Mouse (Mus musculus) liver, postnatal 0 days (tissue): Measurements from ENCODE around the gene Snai3.

ENCODE experiments used
- CTCF ChIP-seq: sonication (generic); IDR thresholded peaks from 2 replicates; pipeline ENCODE4 v1.5.1; 2016; ENCODE audit warnings: antibody characterized with exemption, low read depth
- EP300 ChIP-seq: IDR thresholded peaks from 2 replicates; pipeline ENCODE4 v1.6.1; 2016; ENCODE audit warnings: antibody characterized with exemption, low read depth, mild to moderate bottlenecking

DNA sequence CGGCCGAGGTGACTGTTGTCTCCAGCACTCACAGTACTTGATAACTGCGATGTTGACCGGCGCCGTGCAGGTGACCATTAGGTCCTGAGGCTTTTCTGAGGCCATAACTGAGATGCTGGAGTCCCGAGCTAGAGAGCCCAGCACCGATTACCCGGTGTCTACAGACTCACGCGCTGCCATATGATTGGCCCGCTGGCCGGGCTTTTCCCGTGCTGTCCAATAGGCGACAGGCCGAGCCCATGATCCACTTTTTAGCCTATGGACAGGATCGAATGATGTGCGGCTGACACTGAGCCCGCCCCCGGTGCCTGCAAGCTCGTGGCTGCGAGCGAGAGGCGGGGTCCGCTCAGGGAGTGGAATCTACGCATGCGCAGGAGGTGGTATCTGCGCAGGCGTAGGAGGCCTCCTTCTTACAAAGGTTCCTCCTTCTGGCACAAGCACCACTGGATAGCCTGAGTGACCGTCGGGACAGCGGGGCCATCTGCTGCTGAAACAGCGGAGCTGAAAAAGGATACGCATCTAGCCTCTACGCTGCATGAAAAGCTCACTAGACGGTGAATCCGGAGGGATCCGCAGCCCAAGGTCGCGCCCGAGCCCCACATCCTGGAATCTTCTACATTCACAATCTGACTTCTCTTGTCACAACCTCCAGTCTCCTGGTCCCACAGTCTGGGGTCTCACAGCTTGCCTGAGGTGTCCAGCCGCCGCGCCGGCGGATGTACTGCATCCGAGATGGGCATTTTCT, 17.1 kb downstream of the Snai3 start, which contains the start of gene Mvd:
- TF ChIP-seq EP300 = no peak
- TF ChIP-seq CTCF = peak; percentile 58
